Mouse (Mus musculus) bone marrow, adult 2 months (tissue): ENCODE results near the gene Lgr4.

Experiments used
- CTCF ChIP-seq: fragments of 200-500 bp; IDR thresholded peaks from 2 replicates; pipeline ENCODE4 v1.5.1; 2011; ENCODE audit warnings: low read length, control low read depth; ENCODE audit not compliant: control insufficient read depth, insufficient read depth
- POLR2A ChIP-seq: fragments of 200-500 bp; IDR thresholded peaks from 2 replicates; pipeline ENCODE4 v1.6.1; 2011; ENCODE audit warnings: low read depth, mild to moderate bottlenecking, control low read depth, low read length, borderline replicate concordance; ENCODE audit not compliant: control insufficient read depth

DNA sequence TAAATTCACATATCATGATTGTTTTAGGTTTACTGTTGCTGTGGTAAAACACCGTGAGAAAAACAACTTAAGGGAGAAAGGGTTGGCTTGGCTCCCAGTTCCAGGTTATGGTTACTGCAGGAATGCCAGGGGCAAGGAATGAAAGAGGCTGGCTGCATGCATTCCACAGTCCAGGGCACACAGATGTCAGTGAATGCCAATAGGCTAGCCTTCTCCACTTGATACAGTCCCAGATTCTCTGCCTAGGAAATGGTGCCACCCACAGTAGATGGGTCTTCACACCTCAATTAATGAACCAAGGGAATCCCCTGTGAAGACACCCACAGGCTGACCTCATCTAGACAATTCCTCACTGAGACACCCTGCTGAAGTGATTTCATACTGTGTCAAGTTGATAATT is 87.2 kb downstream of the Lgr4 start:
- TF ChIP-seq CTCF (no peak), POLR2A (no peak)
